Comparison of ENCODE assay signal across 14 mouse cellular contexts in genomic region chr5:143706030-143706821, GRCm38 (mm10). TPM values are rescaled to one million over a fixed set of nuclear protein-coding genes. Genes with fewer than 3 reads are reported as not detected.
DNase-seq lines count a peak whose midpoint lies in the region; ATAC-seq and TF ChIP-seq lines count a peak whose summit lies in the region.
"Had no signal": no experiment of that assay in that cellular context is flagged by ENCODE, and none has a peak within 500 bp of the region (broad histone marks: within the 10 kb centered on the region; RNA-seq: fewer than 3 reads in every experiment).

No protein-coding gene starts in this region.

- H3K27me3 ChIP-seq in hindbrain, embryonic 12.5 days = no peaks in the 10 kb centered on the region
- H3K27me3 ChIP-seq in hindbrain, embryonic 14.5 days (ENCODE audit: control insufficient read depth, insufficient read depth, low read length) = no peaks in the 10 kb centered on the region
- no peaks in the 10 kb centered on the region for H3K27me3 ChIP-seq in embryonic facial prominence, embryonic 11.5 days (ENCODE audit: control insufficient read depth, insufficient read depth, low read length)
- H3K27me3 ChIP-seq in intestine, embryonic 16.5 days (replicated peaks; ENCODE audit: control insufficient read depth, insufficient read depth, low read length) = no peaks in the 10 kb centered on the region
- no peaks in the 10 kb centered on the region for H3K27me3 ChIP-seq in thymus, adult 2 months (ENCODE audit: control insufficient read depth, insufficient read depth, low read length)
- H3K27me3 ChIP-seq: hindbrain, embryonic 15.5 days had no signal

- no peak overlapping the region for H3K27ac ChIP-seq in hindbrain, embryonic 12.5 days
- no peak overlapping the region for H3K27ac ChIP-seq in hindbrain, embryonic 14.5 days
- H3K27ac ChIP-seq in embryonic facial prominence, embryonic 11.5 days (replicated peaks; ENCODE audit: low read depth, low read length) = no peak overlapping the region
- 0 out of 2 replicates have a peak overlapping the region, but pooled peaks have one; percentile 21 for H3K27ac ChIP-seq in intestine, embryonic 16.5 days (ENCODE audit: low read length)
- no peak overlapping the region for H3K27ac ChIP-seq in thymus, adult 2 months (ENCODE audit: control insufficient read depth, insufficient read depth, low read length)
- H3K27ac ChIP-seq: hindbrain, embryonic 15.5 days had no signal

- DNase-seq in hindbrain, embryonic 14.5 days (ENCODE audit: low spot score) = no peak
- peak; percentile 51 for DNase-seq in embryonic facial prominence, embryonic 11.5 days (ENCODE audit: low spot score)
- DNase-seq in natural killer cell, adult 2 months (ENCODE audit: low spot score in 2 of 2) = no peak
- no peak for DNase-seq in thymus, adult 2 months
- DNase-seq: adrenal gland, postnatal 25 days; cerebellum, postnatal 25 days had no signal

- H3K36me3 ChIP-seq in hindbrain, embryonic 12.5 days = peaks cover 48% of the 10 kb centered on the region
- H3K36me3 ChIP-seq in hindbrain, embryonic 14.5 days (replicated peaks; ENCODE audit: control insufficient read depth, insufficient read depth) = peaks cover 80% of the 10 kb centered on the region
- peaks cover 7% of the 10 kb centered on the region for H3K36me3 ChIP-seq in embryonic facial prominence, embryonic 11.5 days (replicated peaks; ENCODE audit: control insufficient read depth, insufficient read depth, low read depth, low read length)
- peaks cover 21% of the 10 kb centered on the region for H3K36me3 ChIP-seq in intestine, embryonic 16.5 days (ENCODE audit: control insufficient read depth, insufficient read depth, low read length)
- H3K36me3 ChIP-seq in thymus, adult 2 months (ENCODE audit: control insufficient read depth, insufficient read depth, low read length) = peaks cover 3% of the 10 kb centered on the region; the same call in 1 of the 2 replicates

- H3K4me2 ChIP-seq in hindbrain, embryonic 12.5 days (replicated peaks) = no peak overlapping the region
- H3K4me2 ChIP-seq in hindbrain, embryonic 14.5 days (replicated peaks) = no peak overlapping the region
- H3K4me2 ChIP-seq in embryonic facial prominence, embryonic 11.5 days (ENCODE audit: low read depth, low read length) = no peak overlapping the region
- H3K4me2 ChIP-seq in intestine, embryonic 16.5 days (ENCODE audit: low read depth, low read length) = no peak overlapping the region
- H3K4me2 ChIP-seq: hindbrain, embryonic 15.5 days had no signal

- no peaks in the 10 kb centered on the region for H3K9me3 ChIP-seq in hindbrain, embryonic 12.5 days (replicated peaks)
- H3K9me3 ChIP-seq in hindbrain, embryonic 14.5 days (ENCODE audit: control insufficient read depth, low read length) = no peaks in the 10 kb centered on the region
- H3K9me3 ChIP-seq in embryonic facial prominence, embryonic 11.5 days (replicated peaks; ENCODE audit: control insufficient read depth, low read length) = no peaks in the 10 kb centered on the region
- H3K9me3 ChIP-seq in intestine, embryonic 16.5 days (ENCODE audit: control insufficient read depth, low read length) = no peaks in the 10 kb centered on the region
- H3K9me3 ChIP-seq: G1E; hindbrain, embryonic 15.5 days; megakaryocyte, embryonic 14.5 days had no signal

- 0 out of 2 replicates have a peak, but pooled peaks have one; percentile 32 for ATAC-seq in hindbrain, embryonic 12.5 days (ENCODE audit: low FRiP score)
- ATAC-seq in hindbrain, embryonic 14.5 days (ENCODE audit: low FRiP score) = no peak; the same call in 1 of the 2 replicates
- no peak for ATAC-seq in embryonic facial prominence, embryonic 11.5 days (replicated peaks; ENCODE audit: insufficient number of reproducible peaks, low FRiP score, low TSS enrichment, low read depth)
- peak; percentile 39; the same call in 1 of the 2 replicates for ATAC-seq in intestine, embryonic 16.5 days
- ATAC-seq in megakaryocyte progenitor cell, adult 5-6 weeks (replicated peaks; ENCODE audit: poor library complexity) = peak; percentile 56
- ATAC-seq in granulocyte monocyte progenitor cell, adult 5-6 weeks (replicated peaks; ENCODE audit: poor library complexity, severe bottlenecking) = no peak
- ATAC-seq: forebrain, embryonic 14.5 days had no signal

- no peak overlapping the region for H3K4me3 ChIP-seq in hindbrain, embryonic 12.5 days
- no peak overlapping the region for H3K4me3 ChIP-seq in hindbrain, embryonic 14.5 days (replicated peaks; ENCODE audit: low read length)
- H3K4me3 ChIP-seq in embryonic facial prominence, embryonic 11.5 days (ENCODE audit: low read depth, low read length) = no peak overlapping the region
- H3K4me3 ChIP-seq in intestine, embryonic 16.5 days (ENCODE audit: low read length) = no peak overlapping the region
- H3K4me3 ChIP-seq in thymus, adult 2 months (ENCODE audit: control insufficient read depth, insufficient read depth, low read length) = no peak overlapping the region
- H3K4me3 ChIP-seq: hindbrain, embryonic 15.5 days; megakaryocyte, embryonic 14.5 days had no signal

- H3K9ac ChIP-seq in hindbrain, embryonic 12.5 days = peak overlapping the region; percentile 18; the same call in 1 of the 2 replicates
- H3K9ac ChIP-seq in hindbrain, embryonic 14.5 days = no peak overlapping the region
- no peak overlapping the region; the same call in 1 of the 2 replicates for H3K9ac ChIP-seq in embryonic facial prominence, embryonic 11.5 days (replicated peaks; ENCODE audit: low read length)
- H3K9ac ChIP-seq in intestine, embryonic 16.5 days (ENCODE audit: low read depth, low read length) = no peak overlapping the region
- H3K9ac ChIP-seq: hindbrain, embryonic 15.5 days had no signal

- TF ChIP-seq CTCF in thymus, adult 2 months (IDR thresholded peaks at IDR 0.05; ENCODE audit: borderline replicate concordance, control insufficient read depth, extremely low read depth, insufficient read depth, low read length, poor library complexity) = no peak

- no peak for TF ChIP-seq POLR2A in thymus, adult 2 months (IDR thresholded peaks at IDR 0.05; ENCODE audit: control insufficient read depth, extremely low read depth, insufficient read depth, low read length, poor library complexity)

- 0 out of 2 replicates have a peak, but pooled peaks cover 5% of the 10 kb centered on the region for H3K4me1 ChIP-seq in hindbrain, embryonic 12.5 days
- H3K4me1 ChIP-seq in hindbrain, embryonic 14.5 days (replicated peaks; ENCODE audit: control insufficient read depth, insufficient read depth, low read length) = no peaks in the 10 kb centered on the region
- H3K4me1 ChIP-seq in embryonic facial prominence, embryonic 11.5 days (ENCODE audit: control insufficient read depth, insufficient read depth, low read length) = no peaks in the 10 kb centered on the region
- no peaks in the 10 kb centered on the region for H3K4me1 ChIP-seq in intestine, embryonic 16.5 days (ENCODE audit: control insufficient read depth, insufficient read depth, low read length)
- H3K4me1 ChIP-seq in thymus, adult 2 months (replicated peaks; ENCODE audit: control insufficient read depth, insufficient read depth, low read length) = no peaks in the 10 kb centered on the region

- WGBS in hindbrain, embryonic 12.5 days = 80% methylated on average over 9 of the region's 9 CpGs
- 76% methylated on average over 9 of the region's 9 CpGs for WGBS in hindbrain, embryonic 14.5 days
- whole genome bisulfite sequencing in embryonic facial prominence, embryonic 11.5 days = 55% methylated on average over 9 of the region's 9 CpGs
- 67% methylated on average over 9 of the region's 9 CpGs for WGBS in intestine, embryonic 16.5 days
- WGBS in thymus, adult 2 months = 85% methylated on average over 9 of the region's 9 CpGs

RNA-seq across cellular contexts. Expression of gene Usp42, which starts 25.9 kb away (rescaled TPM):
- 37.0 and 37.7 TPM in 2 replicates for polyA plus RNA-seq in hindbrain, embryonic 12.5 days (2016; fragmentation: Nextera tagmentation; extraction: Ambion mirVana)
- 29.1 and 30.0 TPM in 2 replicates for polyA plus RNA-seq in hindbrain, embryonic 14.5 days (2014; fragmentation: Nextera tagmentation; extraction: Ambion mirVana)
- 27.8 and 31.0 TPM in 2 replicates for polyA plus RNA-seq in embryonic facial prominence, embryonic 11.5 days (2014; fragmentation: Nextera tagmentation; extraction: Ambion mirVana)
- 9.9 and 10.5 TPM in 2 replicates for polyA plus RNA-seq in intestine, embryonic 16.5 days (2015; fragmentation: Nextera tagmentation; extraction: Ambion mirVana)
- total RNA-seq in megakaryocyte progenitor cell, adult 5-6 weeks (2015) = 24.0 and 26.4 TPM in 2 replicates
- 10.0 and 12.5 TPM in 2 replicates for total RNA-seq in megakaryocyte progenitor cell, adult 5-6 weeks (2017)
- 12.1 and 13.8 TPM in 2 replicates for polyA plus RNA-seq in thymus, adult 2 months (2012; rRNA removed)
- total RNA-seq in granulocyte monocyte progenitor cell, adult 5-6 weeks (2014; fragmentation: Nextera tagmentation) = 15.4 and 19.0 TPM in 2 replicates
- 10.4 and 13.4 TPM in 2 replicates for total RNA-seq in granulocyte monocyte progenitor cell, adult 5-6 weeks (2017)

Comparison
In these comparisons a context has a peak if more than half of its experiments do, and no peak if none do; other contexts are left out.
1. ATAC-seq: peak in hindbrain, embryonic 12.5 days (single experiment), intestine, embryonic 16.5 days (single experiment) and megakaryocyte progenitor cell, adult 5-6 weeks (single experiment); none in hindbrain, embryonic 14.5 days (single experiment), embryonic facial prominence, embryonic 11.5 days (single experiment) and granulocyte monocyte progenitor cell, adult 5-6 weeks (single experiment).